21 mouse cellular contexts compared by ENCODE assay signal in genomic region chr1:64551908-64552307, GRCm38 (mm10).
"Had no signal": no experiment of that assay in that cellular context is flagged by ENCODE, and none has a peak within 500 bp of the region (broad histone marks: within the 10 kb centered on the region; RNA-seq: fewer than 3 reads in every experiment).

No protein-coding gene starts in this region.

- H3K4me1 ChIP-seq: limb, embryonic 10.5 days; limb, embryonic 13.5 days; liver, embryonic 15.5 days; midbrain, embryonic 12.5 days; midbrain, embryonic 15.5 days; neural tube, embryonic 13.5 days; stomach, embryonic 15.5 days had no signal

- H3K4me3 ChIP-seq: layer of hippocampus, adult 2 months; limb, embryonic 10.5 days; limb, embryonic 13.5 days; liver, embryonic 12.5 days; liver, embryonic 15.5 days; midbrain, embryonic 12.5 days; midbrain, embryonic 15.5 days; neural tube, embryonic 13.5 days; stomach, embryonic 15.5 days had no signal

- H3K9ac ChIP-seq: limb, embryonic 13.5 days; liver, embryonic 12.5 days; liver, embryonic 15.5 days; midbrain, embryonic 12.5 days; midbrain, embryonic 15.5 days; neural tube, embryonic 13.5 days; stomach, embryonic 15.5 days had no signal

- H3K9me3 ChIP-seq: limb, embryonic 10.5 days; limb, embryonic 13.5 days; liver, embryonic 12.5 days; liver, embryonic 15.5 days; midbrain, embryonic 12.5 days; midbrain, embryonic 15.5 days; neural tube, embryonic 13.5 days; stomach, embryonic 15.5 days had no signal

- H3K4me2 ChIP-seq: limb, embryonic 13.5 days; liver, embryonic 12.5 days; liver, embryonic 15.5 days; midbrain, embryonic 12.5 days; midbrain, embryonic 15.5 days; neural tube, embryonic 13.5 days; stomach, embryonic 15.5 days had no signal

- H3K27ac ChIP-seq: kidney, postnatal 0 days; layer of hippocampus, adult 2 months; limb, embryonic 10.5 days; limb, embryonic 13.5 days; liver, embryonic 12.5 days; liver, embryonic 15.5 days; macrophage; midbrain, embryonic 12.5 days; midbrain, embryonic 15.5 days; neural tube, embryonic 13.5 days; stomach, embryonic 15.5 days had no signal

- DNase-seq: kidney, adult 2 months; kidney, postnatal 25 days; layer of hippocampus, adult 9-11 months; liver; lung, adult 2 months; lung, postnatal 14 days; right cerebral cortex, adult 18-20 months; right cerebral cortex, postnatal 14 days; right cerebral cortex, postnatal 4 days; thymus, postnatal 25 days had no signal

- H3K27me3 ChIP-seq: limb, embryonic 13.5 days; liver, embryonic 12.5 days; liver, embryonic 15.5 days; midbrain, embryonic 12.5 days; midbrain, embryonic 15.5 days; neural tube, embryonic 13.5 days; stomach, embryonic 15.5 days had no signal

- H3K36me3 ChIP-seq: midbrain, embryonic 15.5 days; stomach, embryonic 15.5 days had no signal

- ATAC-seq: liver, embryonic 12.5 days; midbrain, embryonic 15.5 days had no signal
